Mouse (Mus musculus) frontal cortex, postnatal 10 days (tissue): ENCODE results near the gene Klk13.
A peak's percentile ranks its signal among the peaks of the same experiment; 100 is the strongest.
"Not testable (repeated sequence)": the region's sequence is repeated elsewhere in the genome, so short reads cannot be mapped to it uniquely, and the experiment has no call there.

Experiments
- DNase-seq, 2 experiments: peaks; one replicate each; pipeline ENCODE4 v3.0.0; 2022; ENCODE audit warnings: low spot score in 2 of 2, mixed read lengths in 1 of 2

Klk13 gene

GRCm38 (mm10) chr7:43712267-43712666 lies at the start of gene Klk13:
Gene Klk13 (plus strand): TSS chr7:43712567.
- DNase-seq, result no peak

- DNase-seq, result no peak
These were observed 49.6 kb upstream of the Klk13 start for GRCm38 (mm10) chr7:43662804-43663203.

DNA sequence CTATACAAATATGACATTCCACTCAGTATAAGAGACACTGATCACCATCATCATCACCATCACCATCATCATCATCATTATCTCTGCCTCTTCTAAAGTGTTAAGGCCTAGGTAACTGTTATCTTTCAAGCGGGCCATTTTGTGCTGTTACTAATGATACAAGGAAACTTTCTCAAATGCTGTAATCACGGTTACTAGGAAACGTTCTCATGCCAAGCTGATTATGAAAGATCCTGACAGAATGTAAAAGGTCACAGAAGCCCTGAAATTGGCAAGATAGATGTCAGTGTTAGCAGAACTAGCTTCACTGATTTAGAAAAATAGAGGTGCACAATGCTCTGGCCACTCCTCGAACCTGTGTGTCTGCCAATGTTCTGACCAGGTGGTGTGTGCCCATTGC lies 45.1 kb upstream of the Klk13 start:
- not testable (repeated sequence) for DNase-seq

DNA sequence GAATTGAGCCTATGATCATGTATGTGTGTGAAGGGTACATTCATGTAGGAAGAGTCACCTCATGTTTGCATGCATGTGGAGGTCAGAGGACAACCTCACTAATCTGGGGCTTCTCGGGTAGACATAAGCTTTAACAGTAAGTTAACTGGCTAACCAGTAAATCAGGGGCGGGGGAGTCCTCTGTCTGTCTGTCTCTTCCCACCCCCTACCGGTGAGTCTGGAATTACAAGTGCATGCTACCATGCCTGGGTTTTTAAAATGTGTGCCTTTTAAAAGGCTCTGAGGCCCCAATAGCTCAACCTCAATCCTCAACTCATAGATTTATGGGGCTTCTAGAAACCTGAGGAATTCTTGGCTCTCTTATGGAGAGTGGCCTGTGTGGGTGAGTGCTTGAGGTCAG lies 43.8 kb upstream of the Klk13 start:
- no peak for DNase-seq

GRCm38 (mm10) chr7:43671064-43671808 lies 41.1 kb upstream of the Klk13 start:
- no peak for DNase-seq

GRCm38 (mm10) chr7:43671809-43672580 lies 40.4 kb upstream of the Klk13 start, which contains the start of gene Ctu1:
Gene Ctu1 (plus strand): TSS chr7:43672016.
- peak; percentile 88 to 89 for DNase-seq

DNA sequence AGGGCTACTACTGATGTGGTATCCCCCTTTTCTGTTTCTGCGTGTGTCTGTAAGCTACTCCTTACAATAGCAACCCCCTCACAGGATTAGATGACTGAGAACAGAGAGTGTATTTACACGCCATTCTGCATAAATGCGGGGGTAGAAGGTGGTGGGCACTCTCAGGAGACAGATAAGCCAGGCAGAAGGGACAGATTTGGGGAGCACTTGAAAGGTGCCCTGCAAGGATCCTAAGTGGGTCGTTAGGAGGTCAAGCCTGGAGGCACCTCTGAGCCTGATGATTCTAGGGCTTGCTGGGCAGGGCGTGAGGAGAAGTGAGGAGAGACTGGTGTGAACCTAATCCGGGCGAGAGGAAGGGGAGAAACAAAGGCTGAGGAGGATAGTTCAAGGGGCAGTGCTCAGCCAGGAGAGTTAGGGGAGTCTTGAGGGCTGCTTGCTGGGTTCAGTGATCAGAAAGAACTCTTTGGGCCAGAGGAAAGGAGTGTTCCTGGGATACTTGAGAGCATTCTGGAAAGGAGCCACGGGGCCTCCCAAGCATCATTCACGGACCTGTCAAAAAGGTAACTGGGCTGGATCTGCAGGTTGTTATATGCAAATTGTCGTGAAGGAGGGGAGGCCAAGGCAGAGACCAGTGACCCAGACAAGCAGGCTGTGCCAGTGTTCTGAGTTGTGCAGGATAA lies 39.6 kb upstream of the Klk13 start:
- DNase-seq, result no peak

- no peak for DNase-seq
These were observed 37.3 kb upstream of the Klk13 start for GRCm38 (mm10) chr7:43675091-43675490.

DNA sequence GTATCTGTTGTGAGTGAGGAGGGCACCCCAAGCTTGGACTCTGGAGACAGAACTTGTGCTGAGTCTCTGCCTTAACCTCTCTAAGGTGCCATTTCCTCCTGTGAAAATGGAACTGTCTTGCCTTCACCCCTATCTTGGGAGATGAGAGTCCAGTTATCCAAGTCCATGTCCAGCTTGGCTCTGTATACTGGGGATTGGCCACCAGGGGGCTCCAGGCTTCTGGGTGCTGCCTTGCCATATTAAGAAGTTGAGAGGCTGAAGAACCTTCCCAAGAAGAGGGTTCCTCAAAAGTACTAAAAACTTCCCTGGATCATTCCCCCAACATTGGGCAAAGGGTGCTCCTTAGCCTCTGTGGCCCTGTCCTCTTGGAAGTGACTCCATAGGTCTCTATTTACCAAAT lies 33.9 kb upstream of the Klk13 start:
- DNase-seq, result no peak

- DNase-seq, result peak in 1 of 2 experiments; percentile 66
These were observed 31.4 kb upstream of the Klk13 start for GRCm38 (mm10) chr7:43680960-43681359.

GRCm38 (mm10) chr7:43682511-43682910 lies 29.9 kb upstream of the Klk13 start:
- not testable (repeated sequence) for DNase-seq

DNA sequence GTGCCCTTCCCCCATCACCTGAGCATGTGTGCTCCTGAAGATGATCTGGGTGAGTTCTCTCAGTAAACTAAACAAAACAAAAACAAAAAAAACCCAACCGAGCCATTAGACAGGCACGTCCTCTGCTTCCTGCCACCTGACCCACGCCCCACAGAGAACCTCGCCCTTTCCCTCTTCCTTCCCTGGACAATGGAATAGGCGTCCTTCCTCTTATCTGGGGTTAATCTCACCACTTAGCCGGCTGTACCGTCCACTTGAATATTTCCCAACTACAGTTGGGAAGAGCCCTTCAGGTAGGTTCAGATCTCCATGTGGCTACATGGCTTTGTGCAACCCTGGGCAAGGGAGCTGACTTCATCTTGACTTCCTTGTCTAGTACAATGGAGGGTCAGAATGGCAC lies 27.3 kb upstream of the Klk13 start:
- no peak for DNase-seq

- DNase-seq, result no peak
These were observed 22.2 kb upstream of the Klk13 start, which contains the start of gene Klk14 for GRCm38 (mm10) chr7:43690118-43690517. Gene Klk14 (plus strand): TSS chr7:43690418.

GRCm38 (mm10) chr7:43710031-43710430 lies 2.3 kb upstream of the Klk13 start:
- DNase-seq, result no peak

DNA sequence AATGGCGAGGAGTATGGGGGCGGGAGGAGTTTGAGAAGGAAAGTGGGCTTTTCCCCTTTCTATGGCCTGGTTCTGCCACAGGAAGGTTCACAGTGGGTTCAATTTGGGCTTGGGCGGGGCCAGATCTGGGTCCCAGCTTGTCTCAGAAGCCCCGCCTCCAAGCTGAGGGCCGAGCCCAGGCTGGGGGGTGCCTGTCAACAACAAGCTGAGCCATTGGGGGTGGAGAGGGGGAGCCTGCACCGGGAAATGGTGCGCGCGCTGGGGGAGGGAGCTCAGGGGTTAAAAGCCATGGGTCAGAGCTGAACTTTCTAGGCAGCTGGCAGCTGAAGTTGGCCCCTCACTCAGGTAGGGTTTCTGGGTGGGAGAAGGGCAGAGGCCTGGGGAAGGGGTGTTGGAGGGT lies 550 bp downstream of the Klk13 start:
- no peak for DNase-seq

DNA sequence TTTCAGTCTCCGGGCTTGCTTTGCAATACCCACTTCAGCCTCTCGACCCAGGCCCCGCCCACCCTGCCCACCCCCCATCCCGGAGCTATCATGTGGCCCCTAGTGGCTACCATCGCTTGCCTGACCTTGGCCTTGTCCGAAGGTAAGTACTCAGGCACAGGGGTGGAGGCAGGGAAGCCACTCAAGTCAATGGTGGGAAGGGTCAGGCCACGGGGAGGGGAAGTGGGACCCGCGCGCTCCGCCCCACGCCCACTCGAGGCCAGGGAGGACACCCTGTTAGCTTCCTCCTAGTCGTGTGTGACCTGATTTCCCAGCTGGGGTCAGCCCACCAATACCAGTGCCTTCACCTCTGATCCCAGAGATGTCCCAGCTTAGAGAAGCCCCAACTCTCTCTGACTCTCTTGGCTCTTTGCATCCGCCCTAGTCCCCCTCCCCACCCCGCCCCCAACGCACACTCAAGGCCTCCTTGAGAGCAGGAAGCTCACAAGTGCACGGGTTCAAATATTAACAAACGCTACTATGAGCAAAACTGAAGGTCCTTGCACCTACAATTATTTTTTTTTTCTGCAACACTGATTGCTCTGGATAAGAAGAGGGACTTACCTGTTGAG lies 1.5 kb downstream of the Klk13 start:
- no peak for DNase-seq

DNA sequence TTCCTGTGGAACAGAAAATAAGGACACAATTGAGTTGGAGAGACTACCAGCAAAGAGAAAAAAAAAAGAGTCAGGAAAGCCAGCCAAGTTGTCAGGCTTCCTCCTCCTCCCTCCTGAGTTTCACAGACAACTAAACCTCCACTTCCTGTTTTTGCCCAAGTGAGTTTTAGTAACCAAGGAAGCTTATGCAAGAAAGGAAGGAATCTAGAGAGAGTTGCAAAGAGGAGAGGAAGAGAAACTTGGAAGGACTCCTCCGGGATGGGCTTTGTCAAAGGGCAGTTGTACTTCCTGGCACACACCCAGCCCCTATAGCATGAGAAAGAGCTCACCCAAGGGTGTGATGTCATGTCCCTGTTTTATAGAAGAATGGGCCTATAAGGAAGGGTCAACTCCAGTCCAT lies 35.4 kb downstream of the Klk13 start:
- no peak for DNase-seq

- no peak for DNase-seq
These were observed 40.4 kb downstream of the Klk13 start for GRCm38 (mm10) chr7:43752806-43753205.

- DNase-seq, result no peak
These were observed 54.1 kb downstream of the Klk13 start for GRCm38 (mm10) chr7:43766484-43766883.

GRCm38 (mm10) chr7:43768597-43768996 lies 56.2 kb downstream of the Klk13 start, which contains the start of gene Klk12:
Gene Klk12 (plus strand): TSS chr7:43768897.
- DNase-seq, result peak in 1 of 2 experiments; percentile 1

GRCm38 (mm10) chr7:43769636-43770035 lies 57.3 kb downstream of the Klk13 start:
- peak in 1 of 2 experiments; percentile 1 for DNase-seq

DNA sequence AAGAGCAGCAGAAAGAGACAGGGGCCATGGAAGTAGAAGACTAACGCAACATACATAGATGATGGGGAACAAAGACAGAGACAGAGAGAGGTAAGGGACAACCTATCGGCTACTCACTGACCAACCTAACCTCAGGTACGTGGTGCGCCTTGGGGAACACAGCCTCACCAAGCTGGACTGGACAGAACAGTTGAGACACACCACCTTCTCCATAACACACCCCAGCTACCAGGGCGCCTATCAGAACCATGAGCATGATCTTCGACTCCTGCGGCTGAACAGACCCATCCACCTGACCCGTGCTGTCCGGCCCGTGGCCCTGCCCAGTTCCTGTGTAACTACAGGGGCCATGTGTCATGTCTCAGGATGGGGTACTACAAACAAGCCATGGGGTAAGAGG lies 58.3 kb downstream of the Klk13 start:
- peak in 1 of 2 experiments; percentile 2 for DNase-seq
